Mouse (Mus musculus) heart, postnatal 0 days (tissue): ENCODE measurements at regions not wholly inside any gene's neighbourhood (a gene's known extent, or its start where the extent isn't known, plus 50 kb on each side); places are given as distances from the start of the nearest gene placed in this dataset.

Experiments
- ATAC-seq: fragments of 200-750 bp; cut with Nextera tagmentation; 2 replicates; pipeline ENCODE4 v1.8.0; 2017; ENCODE audit warnings: low read depth, moderate number of reproducible peaks, moderate library complexity; ENCODE audit not compliant: insufficient read depth
- DNase-seq: peaks from one replicate; pipeline ENCODE4 v3.0.0-alpha.2; 2016; ENCODE audit warnings: low spot score
- H3K27ac ChIP-seq: fragments of 300-500 bp; sonication (generic); 2 replicates; pipeline ENCODE4 v1.5.1; 2014; ENCODE audit warnings: low read depth, mild to moderate bottlenecking
- H3K27me3 ChIP-seq: fragments of 300-500 bp; sonication (generic); 2 replicates; pipeline ENCODE4 v1.6.1; 2014; ENCODE audit warnings: low read length, mixed read lengths; ENCODE audit not compliant: control insufficient read depth, insufficient read depth
- H3K36me3 ChIP-seq: fragments of 300-500 bp; sonication (generic); replicated peaks from 2 replicates; pipeline ENCODE4 v1.6.1; 2014; ENCODE audit warnings: low read length, mixed read lengths; ENCODE audit not compliant: control insufficient read depth, insufficient read depth
- H3K4me1 ChIP-seq: fragments of 300-500 bp; sonication (generic); 2 replicates; pipeline ENCODE4 v1.6.1; 2014; ENCODE audit warnings: antibody characterized with exemption; ENCODE audit not compliant: control insufficient read depth, insufficient read depth
- H3K4me2 ChIP-seq: fragments of 300-500 bp; sonication (generic); 2 replicates; pipeline ENCODE4 v1.6.1; 2014; ENCODE audit warnings: low read depth, mild to moderate bottlenecking, low read length, moderate library complexity
- H3K4me3 ChIP-seq: fragments of 300-500 bp; sonication (generic); 2 replicates; pipeline ENCODE4 v1.5.1; 2014; ENCODE audit warnings: low read depth, low read length
- H3K9ac ChIP-seq: fragments of 300-500 bp; sonication (generic); replicated peaks from 2 replicates; pipeline ENCODE4 v1.6.1; 2014; ENCODE audit warnings: low read depth, low read length, mixed read lengths
- H3K9me3 ChIP-seq: fragments of 300-500 bp; sonication (generic); replicated peaks from 2 replicates; pipeline ENCODE4 v1.6.1; 2016; ENCODE audit warnings: low read length; ENCODE audit not compliant: control insufficient read depth
- CTCF ChIP-seq: IDR thresholded peaks from 2 replicates; pipeline ENCODE4 v1.5.1; 2016; ENCODE audit warnings: antibody characterized with exemption, control low read depth, low read depth
- EP300 ChIP-seq: IDR thresholded peaks from 2 replicates; pipeline ENCODE4 v1.6.1; 2016; ENCODE audit warnings: antibody characterized with exemption, low read depth
- WGBS: fragments of 180-500 bp; shearing (Covaris S2); extraction: QIAGEN DNeasy Blood & Tissue Kit; methylation state at CpG from one replicate; pipeline ENCODE4 v1.1.7; 2014; 5-methylcytosine and 5-hydroxymethylcytosine counted together

DNA sequence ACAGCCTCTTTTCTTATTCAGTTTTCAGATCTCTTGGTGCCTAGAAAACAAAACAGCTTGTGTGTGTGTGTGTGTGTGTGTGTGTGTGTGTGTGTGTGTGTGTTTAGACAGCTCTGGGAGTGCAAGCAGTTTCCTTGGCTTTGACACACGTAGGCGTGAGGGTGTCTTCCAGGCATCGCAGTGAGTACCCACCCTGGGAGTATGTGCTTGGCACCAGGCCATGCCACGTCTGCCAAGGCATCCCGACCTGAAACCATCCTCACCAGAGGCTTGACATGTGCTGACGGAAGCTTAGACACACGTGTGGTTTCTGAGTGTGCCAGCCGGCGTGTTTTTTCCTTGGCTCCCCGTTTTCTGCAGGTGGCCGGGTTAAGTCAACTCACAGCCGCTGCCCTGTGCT lies 396.6 kb downstream of the Pmp22 start:
- Histone ChIP-seq H3K36me3 (no peaks in the 10 kb centered on the region), H3K27me3 (no peaks in the 10 kb centered on the region), H3K4me2 (no peak overlapping the region), H3K27ac (no peak overlapping the region), H3K4me1 (no peaks in the 10 kb centered on the region; the same call in 1 of the 2 replicates), H3K4me3 (no peak overlapping the region), H3K9me3 (no peaks in the 10 kb centered on the region), H3K9ac (no peak overlapping the region)
- ATAC-seq: no peak
- no peak for DNase-seq
- no peak for TF ChIP-seq CTCF
- TF ChIP-seq EP300: no peak
- WGBS: 61% methylated on average over 12 of the region's 12 CpGs

DNA sequence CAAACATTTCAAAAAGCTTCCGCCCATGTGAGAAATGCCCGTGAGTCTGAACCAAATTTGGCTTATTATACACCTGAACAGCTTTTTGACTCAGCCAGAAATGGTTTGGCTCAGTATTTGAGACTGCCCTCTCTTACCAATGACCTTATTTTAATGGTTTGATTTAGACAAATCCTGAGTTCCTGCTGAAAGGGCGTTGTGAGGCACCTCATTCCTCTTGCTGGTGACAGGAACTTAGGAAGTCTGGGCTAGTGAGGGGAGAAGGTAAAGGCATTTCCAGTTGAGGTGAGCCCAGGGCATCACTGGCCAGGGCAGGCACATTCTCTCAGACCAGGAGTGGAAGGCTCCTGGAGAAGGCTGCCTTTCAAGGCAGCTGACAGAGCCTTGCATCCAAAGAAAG lies 396.1 kb downstream of the Hs3st3b1 start:
- no peak overlapping the region for H3K27ac ChIP-seq
- no peak overlapping the region for H3K9ac ChIP-seq
- DNase-seq: no peak
- no peaks in the 10 kb centered on the region for H3K36me3 ChIP-seq
- WGBS: 72% methylated on average over 3 of the region's 3 CpGs
- H3K9me3 ChIP-seq: no peaks in the 10 kb centered on the region
- no peaks in the 10 kb centered on the region for H3K27me3 ChIP-seq
- H3K4me2 ChIP-seq: no peak overlapping the region
- ATAC-seq: no peak
- no peaks in the 10 kb centered on the region; the same call in 1 of the 2 replicates for H3K4me1 ChIP-seq
- TF ChIP-seq EP300: no peak
- no peak for TF ChIP-seq CTCF
- no peak overlapping the region for H3K4me3 ChIP-seq

DNA sequence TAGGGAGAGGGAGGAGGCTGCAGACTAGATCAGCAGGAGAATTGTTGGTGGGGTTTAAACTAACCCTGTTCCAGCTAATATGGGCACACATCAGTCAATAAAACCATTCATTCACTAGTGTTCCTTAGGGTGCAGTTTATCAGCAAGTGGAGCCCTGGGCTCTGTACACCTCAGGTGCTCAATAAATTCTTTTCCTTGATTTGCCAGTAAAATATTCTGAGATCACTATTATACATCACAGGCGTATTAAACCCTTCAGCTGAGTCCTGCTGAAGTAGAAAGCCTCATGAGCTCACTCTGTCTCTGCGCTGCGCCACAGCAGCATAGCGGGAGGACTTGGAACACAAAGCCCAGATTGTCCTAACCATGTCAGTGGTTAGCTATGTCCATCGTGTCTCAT lies 389.3 kb downstream of the Hs3st3b1 start:
- H3K4me1 ChIP-seq: no peaks in the 10 kb centered on the region
- no peak overlapping the region for H3K4me3 ChIP-seq
- H3K9ac ChIP-seq: no peak overlapping the region
- H3K27me3 ChIP-seq: no peaks in the 10 kb centered on the region
- no peaks in the 10 kb centered on the region for H3K9me3 ChIP-seq
- no peaks in the 10 kb centered on the region for H3K36me3 ChIP-seq
- H3K27ac ChIP-seq: no peak overlapping the region
- H3K4me2 ChIP-seq: no peak overlapping the region
- WGBS: 83% methylated on average over 5 of the region's 5 CpGs
- DNase-seq (no peak), ATAC-seq (no peak)
- no peak for TF ChIP-seq CTCF
- no peak for TF ChIP-seq EP300

DNA sequence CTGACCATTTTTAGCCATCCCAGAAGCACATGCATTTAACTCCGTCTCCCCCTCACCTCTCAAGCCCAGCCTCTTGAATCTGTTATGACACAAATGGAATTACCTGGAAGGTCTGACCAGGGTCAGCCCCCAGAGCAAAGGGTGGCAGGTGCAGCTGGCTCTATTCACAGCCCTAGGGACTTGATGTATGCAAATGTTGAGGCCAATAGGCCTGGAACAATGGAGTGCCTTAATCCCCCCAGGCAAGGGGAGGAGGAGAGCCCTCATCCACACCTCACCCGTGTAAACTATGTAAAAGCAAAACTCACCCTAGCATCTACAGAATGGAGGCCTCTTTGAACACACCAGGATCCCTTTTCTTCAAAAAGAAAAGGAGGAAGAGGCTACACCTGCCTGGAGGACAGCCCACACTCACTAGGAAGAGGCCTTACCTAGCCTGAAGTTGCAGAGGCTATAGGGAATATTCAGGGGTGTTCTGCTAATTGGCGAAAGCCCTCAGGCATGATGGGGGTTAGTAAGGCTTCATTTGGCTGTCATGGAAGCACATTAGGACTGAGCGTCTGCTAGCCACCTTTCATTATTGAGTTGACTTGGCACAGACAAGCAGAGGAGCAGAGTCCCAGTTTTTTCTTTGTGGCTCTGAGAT lies 388.4 kb downstream of the Hs3st3b1 start:
- no peak for DNase-seq
- no peaks in the 10 kb centered on the region for H3K36me3 ChIP-seq
- H3K9ac ChIP-seq: no peak overlapping the region
- no peak overlapping the region for H3K27ac ChIP-seq
- ATAC-seq: no peak
- H3K9me3 ChIP-seq: no peaks in the 10 kb centered on the region
- no peaks in the 10 kb centered on the region for H3K27me3 ChIP-seq
- 58% methylated on average over 4 of the region's 4 CpGs for WGBS
- H3K4me3 ChIP-seq: no peak overlapping the region
- H3K4me1 ChIP-seq: no peaks in the 10 kb centered on the region
- H3K4me2 ChIP-seq: no peak overlapping the region
- no peak for TF ChIP-seq CTCF
- TF ChIP-seq EP300: no peak

DNA sequence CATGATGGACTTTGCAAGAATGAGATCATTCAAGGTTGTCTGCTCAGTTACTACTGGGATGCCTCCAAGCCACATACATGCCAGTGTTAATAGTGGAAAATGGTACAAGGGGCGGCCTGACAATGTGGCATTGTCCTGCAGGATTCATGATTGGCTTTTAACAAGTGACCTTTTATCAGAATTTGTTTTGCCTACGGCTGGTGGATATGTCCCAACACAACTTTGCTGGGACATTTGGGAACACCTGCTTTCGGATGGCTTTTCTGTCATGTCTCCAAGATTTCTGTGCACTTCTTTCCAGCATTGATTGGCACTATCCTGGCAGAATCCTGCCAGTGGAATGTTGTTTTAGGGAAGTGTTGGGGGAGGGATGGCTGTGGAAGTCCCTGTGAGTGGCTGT lies 384.4 kb downstream of the Hs3st3b1 start:
- TF ChIP-seq EP300 (no peak), CTCF (no peak)
- Histone ChIP-seq H3K27me3 (no peaks in the 10 kb centered on the region), H3K4me1 (no peaks in the 10 kb centered on the region), H3K27ac (no peak overlapping the region), H3K36me3 (no peaks in the 10 kb centered on the region), H3K9me3 (no peaks in the 10 kb centered on the region), H3K4me3 (no peak overlapping the region), H3K9ac (no peak overlapping the region), H3K4me2 (no peak overlapping the region)
- 71% methylated on average over 3 of the region's 3 CpGs for WGBS
- no peak for ATAC-seq
- no peak for DNase-seq
